Mouse (Mus musculus) lung, adult 2 months (tissue): ENCODE data around the gene Eif2b2. TPM values are rescaled to one million over a fixed set of nuclear protein-coding genes. Genes with fewer than 3 reads are reported as not detected.

Experiments used
- DNase-seq: peaks from one replicate; pipeline ENCODE4 v3.0.0; 2022
- H3K4me1 ChIP-seq: fragments of 200-500 bp; 2 replicates; pipeline ENCODE4 v1.6.1; 2011; ENCODE audit warnings: low read length; ENCODE audit not compliant: control insufficient read depth, insufficient read depth
- H3K4me3 ChIP-seq: fragments of 200-500 bp; replicated peaks from 2 replicates; pipeline ENCODE3; 2011; ENCODE audit warnings: low read depth, mild to moderate bottlenecking, control low read depth, low read length; ENCODE audit errors: extremely low read depth
- CTCF ChIP-seq: fragments of 200-500 bp; IDR thresholded peaks from 2 replicates; pipeline ENCODE4 v1.5.1; 2011; ENCODE audit warnings: mild to moderate bottlenecking, low read length, control low read depth; ENCODE audit not compliant: insufficient read depth
- POLR2A ChIP-seq: fragments of 200-500 bp; IDR thresholded peaks from 2 replicates; pipeline ENCODE4 v1.6.1; 2011; ENCODE audit warnings: low read depth, mild to moderate bottlenecking, control low read depth, low read length, borderline replicate concordance; ENCODE audit errors: extremely low read depth
- WGBS: fragments of 180-500 bp; shearing (Covaris S2); methylation state at CpG from one replicate; pipeline ENCODE4 v1.1.7; 2018; 5-methylcytosine and 5-hydroxymethylcytosine counted together
- polyA plus RNA-seq: library from polyadenylated mRNA; depleted of rRNA; stranded (reverse); fragments of >200 nt; gene quantifications from 2 replicates; pipeline ENCODE4 v1.2.3, GENCODE M21; 2012

Eif2b2 gene
- polyA plus RNA-seq, 1 experiment = 92.1 TPM

- DNase-seq = no peak
- TF ChIP-seq POLR2A = no peak
- TF ChIP-seq CTCF = no peak
- peaks cover 6% of the 10 kb centered on the region; the same call in 1 of the 2 replicates for H3K4me1 ChIP-seq
- WGBS = 76% methylated on average over 10 of the region's 10 CpGs
- peak within 1 kb of the TSS; percentile 31 for H3K4me3 ChIP-seq
Measured at GRCm38 (mm10) chr12:85177740-85178239, 41.5 kb upstream of the Eif2b2 start, which contains the start of gene Pgf. Pgf (minus strand) TSS chr12:85177790.

GRCm38 (mm10) chr12:85178294-85178693 lies 41.0 kb upstream of the Eif2b2 start:
- TF ChIP-seq POLR2A = no peak
- no peak for TF ChIP-seq CTCF
- H3K4me1 ChIP-seq = peaks cover 6% of the 10 kb centered on the region; the same call in 1 of the 2 replicates

GRCm38 (mm10) chr12:85181475-85182344 lies 37.6 kb upstream of the Eif2b2 start:
- WGBS = 24% methylated on average over 17 of the region's 17 CpGs

More at GRCm38 (mm10) chr12:85178294-85178693, 41.0 kb upstream of the Eif2b2 start:
- 80% methylated on average over 2 of the region's 2 CpGs for WGBS
- DNase-seq = no peak
- H3K4me3 ChIP-seq = no peak overlapping the region

GRCm38 (mm10) chr12:85182345-85182643 lies 37.0 kb upstream of the Eif2b2 start:
- TF ChIP-seq POLR2A (no peak), CTCF (no peak)

More at GRCm38 (mm10) chr12:85181475-85182344, 37.6 kb upstream of the Eif2b2 start:
- TF ChIP-seq CTCF (no peak), POLR2A (no peak)
- DNase-seq = no peak
- Histone ChIP-seq H3K4me3 (no peak overlapping the region), H3K4me1 (peaks cover 6% of the 10 kb centered on the region; the same call in 1 of the 2 replicates)

GRCm38 (mm10) chr12:85182898-85183297 lies 36.4 kb upstream of the Eif2b2 start:
- no peak for DNase-seq
- no peak for TF ChIP-seq POLR2A
- TF ChIP-seq CTCF = no peak
- H3K4me1 ChIP-seq = no peaks in the 10 kb centered on the region
- WGBS = 62% methylated on average over 5 of the region's 5 CpGs
- H3K4me3 ChIP-seq = no peak overlapping the region

More at GRCm38 (mm10) chr12:85182345-85182643, 37.0 kb upstream of the Eif2b2 start:
- Histone ChIP-seq H3K4me1 (peaks cover 1% of the 10 kb centered on the region; the same call in 1 of the 2 replicates), H3K4me3 (no peak overlapping the region)
- WGBS = 37% methylated on average over 8 of the region's 8 CpGs
- no peak for DNase-seq

- no peak for TF ChIP-seq CTCF
- TF ChIP-seq POLR2A = no peak
- 59% methylated on average over 5 of the region's 5 CpGs for WGBS
- peak; percentile 63 for DNase-seq
- H3K4me1 ChIP-seq = no peaks in the 10 kb centered on the region
- H3K4me3 ChIP-seq = no peak overlapping the region
Measured at GRCm38 (mm10) chr12:85184118-85184517, 35.2 kb upstream of the Eif2b2 start.

- DNase-seq = no peak
- TF ChIP-seq CTCF = no peak
- no peak for TF ChIP-seq POLR2A
- Histone ChIP-seq H3K4me3 (no peak overlapping the region), H3K4me1 (no peaks in the 10 kb centered on the region)
- 57% methylated on average over 8 of the region's 8 CpGs for WGBS
Measured at GRCm38 (mm10) chr12:85185810-85186209, 33.5 kb upstream of the Eif2b2 start.

- Histone ChIP-seq H3K4me1 (no peaks in the 10 kb centered on the region), H3K4me3 (no peak overlapping the region)
- WGBS = 75% methylated on average over 7 of the region's 7 CpGs
- no peak for TF ChIP-seq CTCF
- no peak for TF ChIP-seq POLR2A
- DNase-seq = no peak
Measured at GRCm38 (mm10) chr12:85186361-85186760, 32.9 kb upstream of the Eif2b2 start.

- WGBS = 79% methylated on average over 7 of the region's 7 CpGs
- TF ChIP-seq POLR2A (no peak), CTCF (no peak)
- H3K4me3 ChIP-seq = no peak overlapping the region
- peaks cover 5% of the 10 kb centered on the region for H3K4me1 ChIP-seq
- DNase-seq = no peak
Measured at GRCm38 (mm10) chr12:85190290-85190689, 29.0 kb upstream of the Eif2b2 start.

GRCm38 (mm10) chr12:85192461-85193108 lies 26.7 kb upstream of the Eif2b2 start:
- WGBS = 14% methylated on average over 19 of the region's 19 CpGs
- no peak for DNase-seq
- peaks cover 5% of the 10 kb centered on the region for H3K4me1 ChIP-seq
- H3K4me3 ChIP-seq = no peak overlapping the region
- no peak for TF ChIP-seq CTCF
- TF ChIP-seq POLR2A = no peak
